Mouse (Mus musculus) testis, adult 2 months (tissue): ENCODE results near the gene Sfswap.
"Not testable (repeated sequence)": the region's sequence is repeated elsewhere in the genome, so short reads cannot be mapped to it uniquely, and the experiment has no call there.

Source experiments
- CTCF ChIP-seq: fragments of 200-500 bp; IDR thresholded peaks from 2 replicates; pipeline ENCODE4 v1.5.1; 2012; ENCODE audit warnings: low read depth, mild to moderate bottlenecking, inconsistent platforms, low read length, moderate library complexity; ENCODE audit not compliant: control insufficient read depth, insufficient read depth, insufficient replicate concordance
- POLR2A ChIP-seq: fragments of 200-500 bp; IDR thresholded peaks from 2 replicates; pipeline ENCODE4 v1.6.1; 2012; ENCODE audit warnings: low read depth, mild to moderate bottlenecking, inconsistent platforms, low read length, moderate library complexity; ENCODE audit not compliant: control insufficient read depth

DNA sequence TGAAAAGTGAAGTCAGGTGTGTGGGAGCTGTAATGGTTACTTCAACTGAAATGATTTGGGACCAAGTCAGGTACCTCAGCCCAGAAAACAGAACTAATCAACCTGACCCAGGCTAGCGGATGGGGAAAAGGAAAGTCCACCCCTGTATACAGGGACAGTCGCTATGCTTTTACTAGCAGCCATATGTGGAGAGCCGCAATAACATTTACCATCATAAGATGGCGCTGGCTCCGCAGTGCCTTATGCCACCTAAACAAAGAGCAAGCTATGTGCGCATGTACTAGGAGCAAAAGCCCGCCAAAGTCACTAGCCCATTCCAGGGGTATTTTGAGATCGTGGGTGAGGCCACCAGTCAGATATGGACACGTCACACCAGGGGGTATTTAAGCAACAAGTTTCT, 119.6 kb downstream of the Sfswap start:
- not testable (repeated sequence) for TF ChIP-seq CTCF, POLR2A
